Mouse (Mus musculus) neural tube, embryonic 15.5 days (tissue): ENCODE measurements at regions not wholly inside any gene's neighbourhood (a gene's known extent, or its start where the extent isn't known, plus 50 kb on each side); places are given as distances from the start of the nearest gene placed in this dataset.

Experiments
- ATAC-seq: fragments of 200-750 bp; cut with Nextera tagmentation; 2 replicates; pipeline ENCODE4 v1.8.0; 2017; ENCODE audit warnings: mild to moderate bottlenecking, moderate TSS enrichment, moderate library complexity; ENCODE audit not compliant: low FRiP score
- H3K27ac ChIP-seq: fragments of 300-500 bp; sonication (generic); replicated peaks from 2 replicates; pipeline ENCODE4 v1.5.1; 2015; ENCODE audit warnings: mild to moderate bottlenecking, inconsistent platforms
- H3K27me3 ChIP-seq: fragments of 300-500 bp; sonication (generic); replicated peaks from 2 replicates; pipeline ENCODE4 v1.6.1; 2015; ENCODE audit warnings: inconsistent platforms
- H3K36me3 ChIP-seq: fragments of 300-500 bp; sonication (generic); 2 replicates; pipeline ENCODE4 v1.6.1; 2015; ENCODE audit warnings: inconsistent platforms
- H3K4me1 ChIP-seq: fragments of 300-500 bp; sonication (generic); 2 replicates; pipeline ENCODE4 v1.6.1; 2015; ENCODE audit warnings: inconsistent platforms
- H3K4me2 ChIP-seq: fragments of 300-500 bp; sonication (generic); 2 replicates; pipeline ENCODE4 v1.6.1; 2015; ENCODE audit warnings: inconsistent platforms, mild to moderate bottlenecking, moderate library complexity
- H3K4me3 ChIP-seq: fragments of 300-500 bp; sonication (generic); replicated peaks from 2 replicates; pipeline ENCODE4 v1.5.1; 2015; ENCODE audit warnings: mild to moderate bottlenecking, inconsistent platforms
- H3K9ac ChIP-seq: fragments of 300-500 bp; sonication (generic); replicated peaks from 2 replicates; pipeline ENCODE4 v1.6.1; 2015; ENCODE audit warnings: mild to moderate bottlenecking, inconsistent platforms
- H3K9me3 ChIP-seq: fragments of 300-500 bp; sonication (generic); replicated peaks from 2 replicates; pipeline ENCODE4 v1.6.1; 2016; ENCODE audit warnings: inconsistent platforms
- WGBS: fragments of 180-500 bp; shearing (Covaris S2); methylation state at CpG from one replicate; pipeline ENCODE4 v1.1.7; 2015; ENCODE audit warnings: mixed read lengths; 5-methylcytosine and 5-hydroxymethylcytosine counted together

DNA sequence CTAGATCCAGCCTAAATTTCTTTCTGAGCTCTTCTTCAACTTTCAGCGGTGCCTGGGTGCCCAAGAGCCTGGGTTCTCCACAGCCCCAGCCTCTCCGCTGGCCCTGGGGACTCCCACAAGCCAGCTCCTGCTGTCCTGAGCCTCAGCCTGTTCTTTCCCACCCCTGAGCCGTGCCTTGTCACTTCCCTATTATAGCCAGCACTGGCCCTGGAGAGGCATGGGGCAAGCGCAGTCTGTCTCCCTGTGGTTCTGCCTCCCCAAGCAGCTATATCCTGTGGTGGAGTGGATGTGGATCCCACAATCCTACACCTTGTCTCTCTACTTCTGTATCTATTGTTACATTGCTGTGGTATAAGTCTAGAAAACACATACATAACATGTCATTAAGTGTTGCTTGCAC, 128.6 kb upstream of the Hgf start:
- H3K9me3 ChIP-seq = no peaks in the 10 kb centered on the region
- H3K36me3 ChIP-seq = no peaks in the 10 kb centered on the region
- H3K4me2 ChIP-seq = no peak overlapping the region
- no peaks in the 10 kb centered on the region for H3K4me1 ChIP-seq
- no peaks in the 10 kb centered on the region for H3K27me3 ChIP-seq
- H3K9ac ChIP-seq = no peak overlapping the region
- 79% methylated on average over 4 of the region's 4 CpGs for WGBS
- ATAC-seq = no peak
- H3K4me3 ChIP-seq = no peak overlapping the region
- H3K27ac ChIP-seq = no peak overlapping the region

DNA sequence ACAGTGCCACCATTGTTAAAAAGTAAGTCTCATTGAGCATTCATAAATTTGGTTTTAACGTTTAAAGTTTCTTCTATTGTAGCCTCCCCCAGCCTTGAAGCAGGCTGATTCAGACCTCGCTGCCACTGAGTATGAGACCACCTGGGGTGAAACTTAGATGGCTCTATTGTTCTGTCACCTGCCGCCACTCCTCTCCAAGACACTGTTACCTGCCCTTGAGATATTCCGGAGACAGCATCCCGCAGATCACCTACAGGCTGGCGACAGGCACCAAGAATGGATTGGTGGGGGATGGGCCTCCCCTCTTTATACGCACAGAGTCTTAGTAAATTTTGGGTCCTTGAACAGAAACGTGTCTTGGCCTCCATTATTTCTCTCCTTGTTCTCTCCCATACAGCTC, 128.0 kb upstream of the Hgf start:
- no peaks in the 10 kb centered on the region for H3K27me3 ChIP-seq
- H3K4me3 ChIP-seq = no peak overlapping the region
- no peaks in the 10 kb centered on the region for H3K9me3 ChIP-seq
- ATAC-seq = no peak
- H3K27ac ChIP-seq = no peak overlapping the region
- H3K9ac ChIP-seq = no peak overlapping the region
- H3K36me3 ChIP-seq = no peaks in the 10 kb centered on the region
- 56% methylated on average over 8 of the region's 8 CpGs for WGBS
- H3K4me2 ChIP-seq = no peak overlapping the region
- H3K4me1 ChIP-seq = no peaks in the 10 kb centered on the region

DNA sequence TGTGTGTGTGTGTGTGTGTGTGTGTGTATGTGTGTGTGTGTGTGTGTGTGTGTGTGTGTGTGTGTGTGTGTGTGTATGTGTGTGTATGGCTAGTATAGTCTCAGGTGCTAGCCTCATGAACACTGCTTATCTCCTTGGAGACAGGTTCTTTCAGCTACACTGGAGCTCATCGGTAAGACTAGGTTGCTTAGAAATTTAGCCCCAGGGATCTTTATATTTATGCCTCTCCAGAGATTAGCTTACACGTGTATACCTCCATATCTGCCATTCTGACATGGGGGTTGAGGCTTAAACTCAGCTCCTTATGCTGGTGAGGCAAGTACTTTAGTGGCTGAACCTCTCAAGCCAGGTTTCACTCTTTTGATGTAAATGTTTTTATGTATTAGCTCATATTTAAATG, 127.0 kb upstream of the Hgf start:
- H3K9ac ChIP-seq = no peak overlapping the region
- no peak for ATAC-seq
- 24% methylated on average over 2 of the region's 2 CpGs for WGBS
- no peaks in the 10 kb centered on the region for H3K9me3 ChIP-seq
- H3K4me2 ChIP-seq = no peak overlapping the region
- no peaks in the 10 kb centered on the region for H3K36me3 ChIP-seq
- no peaks in the 10 kb centered on the region for H3K27me3 ChIP-seq
- no peaks in the 10 kb centered on the region for H3K4me1 ChIP-seq
- no peak overlapping the region for H3K4me3 ChIP-seq
- H3K27ac ChIP-seq = no peak overlapping the region

DNA sequence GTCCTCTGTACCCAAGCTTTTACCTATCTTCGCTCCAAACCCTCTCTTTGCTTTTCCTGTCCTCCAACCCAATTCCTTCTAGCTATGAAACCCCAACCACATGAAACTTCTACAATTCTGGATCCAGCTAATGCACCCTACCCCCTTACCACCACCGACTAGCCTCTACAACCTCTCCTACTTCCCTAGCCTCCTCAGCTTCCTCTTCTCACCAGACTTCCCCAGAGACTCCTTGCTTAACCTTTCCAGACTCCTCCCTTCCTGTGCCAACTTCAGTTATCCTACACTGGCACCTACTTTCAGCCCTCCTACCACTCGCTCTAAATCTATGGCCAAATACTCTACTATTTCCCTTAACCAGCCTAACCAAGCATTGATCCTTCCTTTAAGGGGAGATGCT, 118.7 kb upstream of the Hgf start:
- Histone ChIP-seq H3K4me1 (no peaks in the 10 kb centered on the region), H3K36me3 (no peaks in the 10 kb centered on the region), H3K4me3 (no peak overlapping the region), H3K4me2 (no peak overlapping the region), H3K9ac (no peak overlapping the region), H3K27ac (no peak overlapping the region), H3K27me3 (no peaks in the 10 kb centered on the region), H3K9me3 (no peaks in the 10 kb centered on the region)
- 91% methylated on average over 3 of the region's 3 CpGs for WGBS
- no peak for ATAC-seq

DNA sequence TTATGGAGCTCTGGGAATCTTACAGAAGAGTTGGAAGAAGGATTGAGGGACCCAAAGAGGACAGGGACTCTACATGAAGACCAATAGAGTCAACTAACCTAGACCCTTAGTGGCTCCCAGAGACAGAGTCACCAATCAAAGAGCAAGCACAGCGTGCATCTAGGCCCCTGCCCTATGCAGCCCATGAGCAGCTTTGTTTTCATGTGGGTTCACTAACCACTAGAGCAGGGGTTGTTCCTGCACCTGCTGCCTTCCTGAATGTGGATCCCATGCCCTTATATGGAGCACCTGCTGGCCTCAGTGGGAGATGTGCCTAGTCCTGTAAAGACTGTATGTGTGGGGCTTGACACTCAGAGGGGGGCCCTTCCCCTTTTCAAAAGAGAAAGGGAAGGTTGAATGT, 108.2 kb upstream of the Hgf start:
- 0 out of 2 replicates have a peak, but pooled peaks cover 2% of the 10 kb centered on the region for H3K9me3 ChIP-seq
- H3K4me3 ChIP-seq = no peak overlapping the region
- H3K36me3 ChIP-seq = no peaks in the 10 kb centered on the region
- H3K4me1 ChIP-seq = no peaks in the 10 kb centered on the region
- no peaks in the 10 kb centered on the region for H3K27me3 ChIP-seq
- no peak for ATAC-seq
- no peak overlapping the region for H3K27ac ChIP-seq
- no peak overlapping the region for H3K4me2 ChIP-seq
- no peak overlapping the region for H3K9ac ChIP-seq
- 88% methylated on average over 1 of the region's 1 CpGs for WGBS

DNA sequence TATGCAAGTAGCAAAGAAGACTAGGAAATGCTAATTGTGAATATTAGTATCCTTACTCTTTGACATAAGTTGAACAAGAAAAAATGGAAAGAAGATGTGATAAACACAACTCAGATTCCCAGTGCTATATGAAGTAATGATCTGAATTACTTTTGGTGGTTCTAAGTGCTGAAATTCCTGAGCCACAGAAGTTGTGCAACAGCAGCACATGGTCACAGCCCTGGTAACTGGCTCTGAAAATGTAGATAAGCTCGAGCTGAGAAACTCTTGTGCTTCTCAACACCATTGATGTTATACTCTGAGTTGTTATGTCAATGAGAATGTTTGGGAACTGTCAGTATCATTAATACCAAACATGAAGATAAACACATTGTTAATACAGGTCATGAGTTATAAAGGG, 106.3 kb upstream of the Hgf start:
- H3K4me3 ChIP-seq = no peak overlapping the region
- no peak overlapping the region for H3K27ac ChIP-seq
- ATAC-seq = no peak
- H3K4me1 ChIP-seq = no peaks in the 10 kb centered on the region
- H3K36me3 ChIP-seq = no peaks in the 10 kb centered on the region
- no peak overlapping the region for H3K9ac ChIP-seq
- H3K9me3 ChIP-seq = 0 out of 2 replicates have a peak, but pooled peaks cover 2% of the 10 kb centered on the region
- WGBS = 82% methylated on average over 1 of the region's 1 CpGs
- no peak overlapping the region for H3K4me2 ChIP-seq
- H3K27me3 ChIP-seq = no peaks in the 10 kb centered on the region

GRCm38 (mm10) chr5:16461795-16462194, 91.5 kb upstream of the Hgf start:
- no peaks in the 10 kb centered on the region for H3K9me3 ChIP-seq
- no peak overlapping the region for H3K9ac ChIP-seq
- H3K4me2 ChIP-seq = no peak overlapping the region
- no peaks in the 10 kb centered on the region for H3K4me1 ChIP-seq
- ATAC-seq = no peak
- H3K4me3 ChIP-seq = no peak overlapping the region
- no peaks in the 10 kb centered on the region for H3K36me3 ChIP-seq
- H3K27me3 ChIP-seq = no peaks in the 10 kb centered on the region
- 79% methylated on average over 2 of the region's 2 CpGs for WGBS
- H3K27ac ChIP-seq = no peak overlapping the region

- H3K4me2 ChIP-seq = no peak overlapping the region
- no peaks in the 10 kb centered on the region for H3K27me3 ChIP-seq
- ATAC-seq = no peak
- H3K4me1 ChIP-seq = peaks cover 7% of the 10 kb centered on the region
- H3K36me3 ChIP-seq = no peaks in the 10 kb centered on the region
- no peak overlapping the region for H3K4me3 ChIP-seq
- no peak overlapping the region for H3K27ac ChIP-seq
- H3K9ac ChIP-seq = no peak overlapping the region
- 64% methylated on average over 5 of the region's 5 CpGs for WGBS
- H3K9me3 ChIP-seq = no peaks in the 10 kb centered on the region
Observed at GRCm38 (mm10) chr5:16466266-16466665, 87.0 kb upstream of the Hgf start.

GRCm38 (mm10) chr5:16468560-16468959, 84.7 kb upstream of the Hgf start:
- no peak for ATAC-seq

DNA sequence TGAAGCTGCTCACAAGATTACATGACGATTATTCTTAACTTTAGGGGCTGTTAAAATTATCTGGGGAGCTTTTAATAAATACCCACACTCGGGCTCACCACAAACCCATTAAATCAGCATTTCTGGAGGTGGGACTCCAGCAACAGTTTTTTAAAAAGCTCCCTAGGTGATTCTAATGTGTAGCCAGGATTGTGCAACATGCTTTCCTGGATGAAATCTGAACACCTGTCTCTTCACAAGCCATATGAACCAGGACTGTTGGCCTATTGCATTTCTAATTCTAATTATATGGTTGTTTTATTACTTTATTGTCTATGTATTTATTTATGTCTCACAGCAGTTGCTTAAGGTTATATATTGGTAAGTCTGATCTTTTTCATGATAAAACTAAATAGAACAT, 84.1 kb upstream of the Hgf start:
- ATAC-seq = no peak

More at GRCm38 (mm10) chr5:16468560-16468959, 84.7 kb upstream of the Hgf start:
- H3K9ac ChIP-seq = no peak overlapping the region
- H3K4me3 ChIP-seq = no peak overlapping the region
- H3K9me3 ChIP-seq = no peaks in the 10 kb centered on the region
- WGBS = 57% methylated on average over 2 of the region's 2 CpGs
- peaks cover 7% of the 10 kb centered on the region for H3K4me1 ChIP-seq
- no peak overlapping the region for H3K27ac ChIP-seq
- no peaks in the 10 kb centered on the region for H3K27me3 ChIP-seq
- no peaks in the 10 kb centered on the region for H3K36me3 ChIP-seq
- H3K4me2 ChIP-seq = no peak overlapping the region

GRCm38 (mm10) chr5:16469644-16470275, 83.5 kb upstream of the Hgf start:
- Histone ChIP-seq H3K4me3 (no peak overlapping the region), H3K27me3 (no peaks in the 10 kb centered on the region), H3K9ac (no peak overlapping the region), H3K36me3 (no peaks in the 10 kb centered on the region), H3K27ac (no peak overlapping the region), H3K9me3 (no peaks in the 10 kb centered on the region), H3K4me2 (peak overlapping the region; percentile 28; the same call in 1 of the 2 replicates), H3K4me1 (peaks cover 7% of the 10 kb centered on the region)
- 68% methylated on average over 13 of the region's 13 CpGs for WGBS
- no peak for ATAC-seq

More for the DNA sequence above, 84.1 kb upstream of the Hgf start:
- 54% methylated on average over 2 of the region's 2 CpGs for WGBS
- Histone ChIP-seq H3K36me3 (no peaks in the 10 kb centered on the region), H3K27ac (no peak overlapping the region), H3K4me1 (peaks cover 7% of the 10 kb centered on the region), H3K4me3 (no peak overlapping the region), H3K9ac (no peak overlapping the region), H3K27me3 (no peaks in the 10 kb centered on the region), H3K9me3 (no peaks in the 10 kb centered on the region), H3K4me2 (no peak overlapping the region)

- 0 out of 2 replicates have a peak overlapping the region, but pooled peaks have one; percentile 25 for H3K27ac ChIP-seq
- 30% methylated on average over 10 of the region's 10 CpGs for WGBS
- peak; percentile 81; the same call in 1 of the 2 replicates for ATAC-seq
Observed at GRCm38 (mm10) chr5:16470366-16470982, 82.8 kb upstream of the Hgf start.

More at GRCm38 (mm10) chr5:16470366-16470982, 82.8 kb upstream of the Hgf start:
- Histone ChIP-seq H3K4me1 (peaks cover 7% of the 10 kb centered on the region), H3K36me3 (no peaks in the 10 kb centered on the region), H3K4me2 (peak overlapping the region; percentile 28; the same call in 1 of the 2 replicates), H3K4me3 (no peak overlapping the region), H3K27me3 (no peaks in the 10 kb centered on the region), H3K9ac (no peak overlapping the region), H3K9me3 (no peaks in the 10 kb centered on the region)
